Mouse (Mus musculus): ENCODE measurements around the gene Bola1. TPM values are rescaled to one million over a fixed set of nuclear protein-coding genes. Genes with fewer than 3 reads are reported as not detected.

The Bola1 gene
- polyA plus RNA-seq, 1 experiment from 2014 or later = 63.0 TPM

DNA sequence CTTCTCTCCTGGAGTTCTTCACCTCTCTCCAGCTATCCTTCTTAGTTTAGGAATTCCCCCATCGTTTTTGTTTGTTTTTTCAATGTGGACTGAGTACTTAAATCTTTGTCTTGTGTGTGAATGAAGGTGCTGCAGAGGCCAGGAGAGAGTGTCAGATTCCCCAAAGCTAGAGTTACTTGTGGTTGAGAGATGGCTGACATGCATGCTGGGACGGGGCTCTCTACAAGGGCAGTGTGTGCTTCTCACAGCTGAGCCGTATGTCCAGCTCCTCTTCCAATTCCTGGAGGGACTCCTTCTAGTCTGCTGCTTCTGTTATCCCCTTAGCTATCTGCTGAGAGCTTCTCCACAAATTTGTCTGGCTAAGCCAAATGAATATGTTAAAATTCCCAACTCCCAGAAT is 16.3 kb upstream of the Bola1 start:
- Histone ChIP-seq H3K9me3 (ENCODE audit: control insufficient read depth, low read length) (no peaks in the 10 kb centered on the region), H3K36me3 (ENCODE audit: control insufficient read depth, insufficient read depth, low read length) (no peaks in the 10 kb centered on the region), H3K4me2 (ENCODE audit: low read length) (no peak overlapping the region), H3K27ac (replicated peaks; ENCODE audit: low read depth, low read length) (no peak overlapping the region), H3K4me3 (replicated peaks; ENCODE audit: low read depth, low read length) (no peak overlapping the region), H3K9ac (replicated peaks; ENCODE audit: low read length) (no peak overlapping the region), H3K27me3 (ENCODE audit: control insufficient read depth, insufficient read depth, low read length) (no peaks in the 10 kb centered on the region), H3K4me1 (ENCODE audit: control insufficient read depth, insufficient read depth, low read length) (peaks cover 12% of the 10 kb centered on the region; the same call in 1 of the 2 replicates)
- DNase-seq (no peak), ATAC-seq (ENCODE audit: low FRiP score, low TSS enrichment) (no peak)
- WGBS = 70% methylated on average over 3 of the region's 3 CpGs

DNA sequence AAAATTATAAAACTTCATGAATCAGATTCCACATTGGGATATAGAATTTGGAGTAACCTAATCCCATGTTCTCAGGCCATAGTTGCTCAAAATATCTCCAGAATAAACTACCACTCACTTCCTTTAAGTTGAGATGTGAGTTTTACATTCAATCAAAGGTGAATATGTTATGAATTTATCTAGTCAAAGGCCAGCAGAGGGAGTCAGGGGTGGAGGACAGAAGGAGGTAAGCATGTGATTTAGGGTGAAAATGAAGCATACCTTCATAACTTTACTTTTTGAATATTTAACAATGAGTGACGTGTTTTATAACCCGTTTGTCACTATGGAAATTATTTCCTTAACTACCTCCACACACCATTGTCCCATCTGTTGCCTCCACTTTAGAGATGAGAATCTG is 15.4 kb upstream of the Bola1 start:
- no peak overlapping the region for H3K27ac ChIP-seq (replicated peaks; ENCODE audit: low read depth, low read length)
- 93% methylated on average over 2 of the region's 2 CpGs for WGBS
- ATAC-seq (ENCODE audit: low FRiP score, low TSS enrichment) (no peak), DNase-seq (no peak)
- no peaks in the 10 kb centered on the region for H3K9me3 ChIP-seq (ENCODE audit: control insufficient read depth, low read length)
- no peaks in the 10 kb centered on the region for H3K36me3 ChIP-seq (ENCODE audit: control insufficient read depth, insufficient read depth, low read length)
- no peak overlapping the region for H3K9ac ChIP-seq (replicated peaks; ENCODE audit: low read length)
- no peak overlapping the region for H3K4me3 ChIP-seq (replicated peaks; ENCODE audit: low read depth, low read length)
- H3K27me3 ChIP-seq (ENCODE audit: control insufficient read depth, insufficient read depth, low read length) = no peaks in the 10 kb centered on the region
- H3K4me2 ChIP-seq (ENCODE audit: low read length) = no peak overlapping the region
- peaks cover 10% of the 10 kb centered on the region; the same call in 1 of the 2 replicates for H3K4me1 ChIP-seq (ENCODE audit: control insufficient read depth, insufficient read depth, low read length)

DNA sequence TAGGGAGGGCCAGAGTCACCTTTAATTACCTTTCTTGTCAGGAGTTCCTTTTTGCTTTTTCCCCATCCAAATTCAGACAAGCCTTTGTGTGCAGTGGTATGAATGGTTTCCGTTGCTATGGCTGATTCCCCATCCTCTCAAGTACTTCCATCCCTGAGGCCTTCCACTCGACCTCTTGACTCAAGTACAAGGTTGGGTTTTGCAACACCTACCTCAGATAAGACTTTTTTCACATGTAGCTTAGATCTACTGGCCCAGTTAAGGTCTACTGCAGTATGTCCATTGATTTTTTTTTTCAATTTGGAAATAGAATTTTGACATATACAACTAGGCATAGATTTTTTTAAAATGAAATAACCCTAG is 12.2 kb upstream of the Bola1 start:
- DNase-seq (no peak), ATAC-seq (ENCODE audit: low FRiP score, low TSS enrichment) (no peak)
- Histone ChIP-seq H3K4me2 (ENCODE audit: low read length) (no peak overlapping the region), H3K27me3 (ENCODE audit: control insufficient read depth, insufficient read depth, low read length) (no peaks in the 10 kb centered on the region), H3K9me3 (ENCODE audit: control insufficient read depth, low read length) (no peaks in the 10 kb centered on the region), H3K27ac (replicated peaks; ENCODE audit: low read depth, low read length) (no peak overlapping the region), H3K36me3 (ENCODE audit: control insufficient read depth, insufficient read depth, low read length) (no peaks in the 10 kb centered on the region), H3K4me3 (replicated peaks; ENCODE audit: low read depth, low read length) (no peak overlapping the region), H3K9ac (replicated peaks; ENCODE audit: low read length) (no peak overlapping the region), H3K4me1 (ENCODE audit: control insufficient read depth, insufficient read depth, low read length) (no peaks in the 10 kb centered on the region)
- WGBS = 52% methylated on average over 2 of the region's 2 CpGs

DNA sequence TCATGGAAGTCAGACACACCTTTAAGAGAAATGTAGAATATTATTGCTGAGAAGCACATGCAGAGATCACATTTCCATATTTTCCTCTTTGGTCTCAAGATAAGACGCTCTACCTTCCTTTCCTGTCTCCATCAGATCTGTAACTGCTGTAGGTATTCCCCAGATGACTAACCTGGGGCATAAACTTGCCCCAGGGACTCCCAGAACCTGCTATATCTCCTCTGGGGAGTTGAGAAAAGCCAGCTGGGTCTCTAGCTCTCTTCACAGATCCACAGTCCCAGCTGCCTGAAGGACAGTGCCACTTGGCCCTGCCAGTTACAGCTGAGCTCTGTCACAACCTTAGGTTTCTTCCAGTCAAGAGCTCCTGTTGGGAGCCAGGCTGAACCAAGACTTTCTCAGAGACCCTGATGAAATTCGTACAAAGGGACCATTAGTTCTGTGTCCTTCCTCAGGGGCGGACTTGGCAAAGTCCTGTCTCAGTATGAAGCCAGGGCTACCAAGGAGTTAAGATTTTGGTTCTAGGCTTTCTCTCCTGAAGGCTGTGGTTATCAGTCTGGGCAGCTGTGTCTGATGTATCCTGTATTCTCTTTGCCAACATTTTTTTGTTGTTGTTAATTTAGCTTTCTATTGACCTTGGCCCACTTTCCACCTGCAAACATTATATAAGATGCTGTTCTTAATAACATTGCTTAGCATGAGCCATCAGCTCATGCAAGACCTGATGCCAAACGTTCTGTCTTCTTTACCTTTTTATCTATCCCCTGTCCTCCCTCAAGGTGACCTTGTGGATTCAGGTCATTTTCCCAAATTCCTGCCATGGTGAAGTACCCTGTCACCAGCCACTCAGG is 11.6 kb upstream of the Bola1 start:
- H3K27me3 ChIP-seq (ENCODE audit: control insufficient read depth, insufficient read depth, low read length) = no peaks in the 10 kb centered on the region
- H3K9me3 ChIP-seq (ENCODE audit: control insufficient read depth, low read length) = no peaks in the 10 kb centered on the region
- H3K36me3 ChIP-seq (ENCODE audit: control insufficient read depth, insufficient read depth, low read length) = no peaks in the 10 kb centered on the region
- DNase-seq = no peak
- H3K9ac ChIP-seq (replicated peaks; ENCODE audit: low read length) = no peak overlapping the region
- H3K4me2 ChIP-seq (ENCODE audit: low read length) = no peak overlapping the region
- no peaks in the 10 kb centered on the region for H3K4me1 ChIP-seq (ENCODE audit: control insufficient read depth, insufficient read depth, low read length)
- ATAC-seq (ENCODE audit: low FRiP score, low TSS enrichment) = no peak
- no peak overlapping the region for H3K4me3 ChIP-seq (replicated peaks; ENCODE audit: low read depth, low read length)
- 78% methylated on average over 4 of the region's 4 CpGs for WGBS
- H3K27ac ChIP-seq (replicated peaks; ENCODE audit: low read depth, low read length) = no peak overlapping the region

DNA sequence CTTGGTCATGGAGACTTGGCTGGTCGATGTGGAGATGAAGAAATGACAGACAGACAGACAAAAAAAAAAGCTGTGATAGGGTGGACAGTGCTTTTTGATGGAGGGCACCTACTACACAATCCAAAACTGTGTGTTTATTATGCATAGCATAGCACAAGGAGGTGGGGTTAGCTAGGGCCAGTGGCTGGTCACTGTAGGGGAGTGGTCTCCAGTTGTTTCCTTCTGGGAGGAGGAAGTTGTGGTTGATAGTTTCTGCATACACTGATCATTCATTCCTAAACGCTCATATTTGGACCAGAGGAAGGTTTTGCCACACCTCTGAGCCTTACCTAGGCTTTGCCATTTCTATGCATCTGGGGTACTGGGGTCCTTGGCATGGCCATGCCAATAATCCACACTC is 10.9 kb upstream of the Bola1 start:
- H3K27ac ChIP-seq (replicated peaks; ENCODE audit: low read depth, low read length) = no peak overlapping the region
- DNase-seq (no peak), ATAC-seq (ENCODE audit: low FRiP score, low TSS enrichment) (no peak)
- H3K4me2 ChIP-seq (ENCODE audit: low read length) = no peak overlapping the region
- H3K36me3 ChIP-seq (ENCODE audit: control insufficient read depth, insufficient read depth, low read length) = no peaks in the 10 kb centered on the region
- H3K4me3 ChIP-seq (replicated peaks; ENCODE audit: low read depth, low read length) = no peak overlapping the region
- 0 out of 2 replicates have a peak, but pooled peaks cover under 1% of the 10 kb centered on the region for H3K4me1 ChIP-seq (ENCODE audit: control insufficient read depth, insufficient read depth, low read length)
- no peak overlapping the region for H3K9ac ChIP-seq (replicated peaks; ENCODE audit: low read length)
- WGBS = 75% methylated on average over 2 of the region's 2 CpGs
- no peaks in the 10 kb centered on the region for H3K9me3 ChIP-seq (ENCODE audit: control insufficient read depth, low read length)
- no peaks in the 10 kb centered on the region for H3K27me3 ChIP-seq (ENCODE audit: control insufficient read depth, insufficient read depth, low read length)

DNA sequence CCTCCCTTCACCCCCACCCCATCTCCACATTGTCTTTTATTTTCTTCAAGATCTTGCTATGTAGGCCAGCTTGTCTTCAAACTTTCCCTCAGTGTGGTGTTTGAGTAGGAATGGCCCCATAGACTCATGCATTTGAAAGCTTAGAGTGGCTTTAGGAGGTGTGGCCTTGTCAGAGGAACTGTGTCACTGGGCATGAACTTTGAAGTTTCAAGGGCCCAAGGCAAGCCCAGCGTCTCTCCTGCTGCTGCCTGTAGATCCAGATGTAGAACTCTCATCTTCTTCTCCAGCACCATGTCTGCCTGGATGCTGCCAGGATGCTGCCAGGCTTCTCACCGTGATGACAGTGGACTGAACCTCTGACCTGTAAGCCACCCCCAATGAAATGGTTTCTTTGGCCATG is 9.3 kb upstream of the Bola1 start:
- Histone ChIP-seq H3K9me3 (ENCODE audit: control insufficient read depth, low read length) (no peaks in the 10 kb centered on the region), H3K4me3 (replicated peaks; ENCODE audit: low read depth, low read length) (no peak overlapping the region), H3K27me3 (ENCODE audit: control insufficient read depth, insufficient read depth, low read length) (no peaks in the 10 kb centered on the region), H3K36me3 (ENCODE audit: control insufficient read depth, insufficient read depth, low read length) (no peaks in the 10 kb centered on the region), H3K27ac (replicated peaks; ENCODE audit: low read depth, low read length) (no peak overlapping the region), H3K4me2 (ENCODE audit: low read length) (no peak overlapping the region), H3K4me1 (ENCODE audit: control insufficient read depth, insufficient read depth, low read length) (0 out of 2 replicates have a peak, but pooled peaks cover 7% of the 10 kb centered on the region), H3K9ac (replicated peaks; ENCODE audit: low read length) (no peak overlapping the region)
- WGBS = 71% methylated on average over 2 of the region's 2 CpGs
- no peak for DNase-seq
- ATAC-seq (ENCODE audit: low FRiP score, low TSS enrichment) = no peak

DNA sequence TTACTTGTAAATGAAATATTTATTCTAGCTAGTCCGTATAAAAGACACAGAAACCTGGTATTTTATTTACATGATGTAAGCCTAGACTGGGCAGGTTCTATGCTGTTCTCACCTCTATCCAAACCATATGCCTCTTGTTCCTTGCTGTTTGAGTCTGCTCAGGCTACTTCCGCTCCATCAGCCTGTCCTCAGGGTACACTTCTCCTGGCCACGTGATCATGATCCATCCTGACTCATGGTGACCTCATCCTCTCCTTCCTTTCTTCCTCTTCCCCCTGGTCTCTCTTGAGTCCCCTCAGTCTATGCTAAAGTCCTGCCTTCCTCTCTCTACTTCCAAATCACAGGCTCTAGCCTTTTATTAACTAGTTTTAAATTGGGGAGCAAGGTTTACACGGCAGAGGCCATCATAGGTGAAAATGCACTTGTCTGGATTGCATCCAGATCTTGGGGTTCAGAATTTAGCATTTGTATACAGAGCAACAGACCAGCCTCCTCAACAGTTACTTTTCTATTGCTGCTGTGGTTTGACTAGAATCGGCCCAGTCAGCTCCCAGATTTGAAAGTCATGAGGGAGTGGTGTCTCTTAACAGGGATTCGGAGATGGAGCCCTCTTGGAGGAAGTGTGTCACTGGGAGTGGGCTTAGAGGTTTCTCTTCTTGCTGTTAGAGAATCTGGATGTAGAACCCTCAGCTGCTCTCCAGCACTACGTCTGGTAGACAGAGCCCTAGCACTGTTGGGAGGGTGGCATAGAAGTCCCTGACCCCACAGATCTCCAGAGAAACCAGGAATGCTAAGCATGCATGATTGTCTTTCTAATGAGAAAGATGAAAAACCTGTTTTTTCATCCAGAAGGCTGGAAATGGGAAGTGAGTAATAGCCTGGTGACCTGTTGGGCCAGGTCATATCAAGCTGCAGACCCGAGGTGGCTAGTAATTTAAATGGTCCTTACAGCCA is 7.5 kb upstream of the Bola1 start:
- Histone ChIP-seq H3K27ac (replicated peaks; ENCODE audit: low read depth, low read length) (no peak overlapping the region), H3K4me3 (replicated peaks; ENCODE audit: low read depth, low read length) (no peak overlapping the region), H3K9ac (replicated peaks; ENCODE audit: low read length) (0 out of 2 replicates have a peak overlapping the region, but pooled peaks have one; percentile 2), H3K4me2 (ENCODE audit: low read length) (no peak overlapping the region), H3K27me3 (ENCODE audit: control insufficient read depth, insufficient read depth, low read length) (no peaks in the 10 kb centered on the region), H3K36me3 (ENCODE audit: control insufficient read depth, insufficient read depth, low read length) (no peaks in the 10 kb centered on the region), H3K9me3 (ENCODE audit: control insufficient read depth, low read length) (no peaks in the 10 kb centered on the region), H3K4me1 (ENCODE audit: control insufficient read depth, insufficient read depth, low read length) (peaks cover 11% of the 10 kb centered on the region)
- 83% methylated on average over 8 of the region's 8 CpGs for WGBS
- ATAC-seq (ENCODE audit: low FRiP score, low TSS enrichment) (no peak), DNase-seq (no peak)

DNA sequence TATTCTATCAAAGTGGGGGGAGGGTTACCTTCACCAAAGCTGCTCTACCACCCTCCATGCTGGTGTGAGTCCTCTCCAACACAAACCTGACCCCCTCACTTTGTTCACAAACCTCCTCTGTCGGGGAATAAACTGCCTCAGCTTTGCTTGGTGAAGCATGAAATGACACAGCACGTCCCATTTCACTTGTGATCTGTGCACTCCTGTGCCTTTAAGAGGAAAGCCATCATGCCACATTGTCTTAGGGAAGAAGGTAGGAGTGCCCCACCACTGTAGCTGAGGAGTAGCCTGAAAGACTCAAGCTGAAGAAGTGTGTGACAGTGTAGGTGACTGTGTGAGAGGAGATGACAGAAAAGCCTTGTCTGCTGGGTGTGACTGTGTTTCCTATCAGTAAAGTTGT is 5.9 kb upstream of the Bola1 start:
- no peak overlapping the region for H3K4me2 ChIP-seq (ENCODE audit: low read length)
- ATAC-seq (ENCODE audit: low FRiP score, low TSS enrichment) (no peak), DNase-seq (no peak)
- H3K4me3 ChIP-seq (replicated peaks; ENCODE audit: low read depth, low read length) = no peak overlapping the region
- peaks cover 22% of the 10 kb centered on the region for H3K4me1 ChIP-seq (ENCODE audit: control insufficient read depth, insufficient read depth, low read length)
- H3K27me3 ChIP-seq (ENCODE audit: control insufficient read depth, insufficient read depth, low read length) = no peaks in the 10 kb centered on the region
- no peaks in the 10 kb centered on the region for H3K9me3 ChIP-seq (ENCODE audit: control insufficient read depth, low read length)
- H3K27ac ChIP-seq (replicated peaks; ENCODE audit: low read depth, low read length) = no peak overlapping the region
- no peak overlapping the region for H3K9ac ChIP-seq (replicated peaks; ENCODE audit: low read length)
- 3% methylated on average over 2 of the region's 2 CpGs for WGBS
- H3K36me3 ChIP-seq (ENCODE audit: control insufficient read depth, insufficient read depth, low read length) = no peaks in the 10 kb centered on the region

All from midbrain, embryonic 14.5 days (tissue).